Mouse (Mus musculus): ENCODE results near the gene Tmem160.

- TF ChIP-seq CTCF (IDR thresholded peaks at IDR 0.05; ENCODE audit: low read depth) (no peak), EP300 (optimal IDR thresholded peaks at IDR 0.05) (no peak)
These were observed 49.3 kb upstream of the Tmem160 start for GRCm38 (mm10) chr7:16402968-16403948.
